Mouse (Mus musculus): ENCODE data around the gene Tap1.

- TF ChIP-seq POLR2A (IDR thresholded peaks at IDR 0.05; ENCODE audit: borderline replicate concordance, extremely low read depth, insufficient read depth, insufficient read length, poor library complexity, severe bottlenecking) (no peak), CTCF (IDR thresholded peaks at IDR 0.05; ENCODE audit: borderline replicate concordance, extremely low read depth, insufficient read depth, insufficient read length) (no peak)
Observed at GRCm38 (mm10) chr17:34211746-34212365, 24.5 kb downstream of the Tap1 start.

Measured in brain, embryonic 14.5 days (tissue).